Mouse (Mus musculus): ENCODE measurements around the gene Krt87.

Gene Krt87

DNA sequence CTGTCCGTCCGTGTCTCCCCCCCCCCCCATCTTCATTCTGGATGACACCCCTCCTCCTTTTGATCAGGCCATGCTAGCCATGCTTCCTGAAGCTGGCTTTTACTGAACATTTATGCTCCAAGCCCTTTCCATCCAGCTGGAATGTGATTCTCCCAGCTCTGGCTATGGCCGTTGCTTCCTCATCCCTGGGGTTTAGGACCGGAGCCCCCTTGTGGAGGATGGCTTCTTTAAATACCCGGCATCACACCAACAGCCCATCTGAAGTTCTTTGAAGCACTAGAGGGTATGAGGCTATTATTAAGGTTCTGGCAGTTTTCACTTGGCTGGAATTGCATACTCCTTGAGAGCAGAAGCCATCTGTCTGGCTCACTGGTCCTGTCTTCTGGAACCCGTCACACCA lies 17.7 kb downstream of the Krt87 start:
- in situ Hi-C loops (cut with MboI, MseI): no loop called here

DNA sequence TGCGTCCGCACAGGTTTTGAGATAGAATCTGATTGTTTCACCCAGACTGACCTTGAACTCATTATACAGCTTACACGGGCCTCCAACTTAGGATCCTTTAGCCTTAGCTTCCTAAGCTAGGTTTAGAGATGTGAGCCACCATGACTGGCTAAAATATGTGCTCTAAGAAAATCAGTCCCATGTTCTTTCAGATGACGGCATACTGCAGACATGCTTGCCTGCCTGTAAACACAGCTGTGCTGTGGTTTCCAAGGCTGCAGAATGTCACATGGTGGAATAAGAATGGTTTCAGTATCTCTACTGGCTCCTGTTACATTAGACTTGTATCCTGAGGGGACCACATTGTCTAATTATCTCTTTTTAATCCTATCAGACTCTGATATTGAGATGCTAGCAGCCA lies 19.7 kb downstream of the Krt87 start:
- in situ Hi-C loops (cut with MboI, MseI): no loop called here

DNA sequence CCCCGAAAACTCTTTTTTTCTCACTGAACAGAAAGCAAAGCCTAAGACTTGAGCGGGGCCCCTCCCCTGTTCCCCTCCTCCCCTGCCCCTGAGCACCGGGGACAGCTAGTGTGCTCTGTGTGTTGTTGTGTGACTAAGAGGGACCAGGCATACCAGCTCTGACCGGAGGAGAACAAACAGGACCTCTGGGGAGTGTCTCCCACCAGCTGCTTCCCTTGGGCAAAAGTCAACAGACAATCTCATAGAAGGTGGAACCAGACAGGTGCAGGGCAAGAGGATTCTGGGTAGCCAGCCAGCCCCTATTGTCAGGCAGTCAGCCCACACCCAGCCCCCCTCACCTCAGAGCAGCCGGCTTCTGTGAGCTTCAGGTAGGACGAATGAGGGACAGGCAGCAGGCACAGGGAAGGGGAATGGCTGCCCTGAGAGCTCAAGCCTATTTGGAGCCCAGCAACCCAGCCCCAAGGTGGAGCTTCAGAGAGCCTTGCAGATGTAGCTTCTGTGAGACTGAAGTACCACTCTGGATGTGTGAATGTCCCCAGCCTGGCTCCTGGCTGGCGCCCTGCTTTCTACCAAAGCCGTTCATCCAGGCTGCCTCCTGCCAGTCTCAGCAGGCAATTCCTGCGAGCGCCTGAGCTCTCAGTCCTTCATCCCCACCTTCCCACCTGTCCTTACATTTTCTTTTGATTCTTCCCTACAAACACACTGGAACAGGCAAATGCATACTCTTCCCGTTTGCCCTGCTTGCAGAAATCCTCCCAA lies 23.6 kb downstream of the Krt87 start:
- in situ Hi-C loops (cut with MboI, MseI): no loop called here

DNA sequence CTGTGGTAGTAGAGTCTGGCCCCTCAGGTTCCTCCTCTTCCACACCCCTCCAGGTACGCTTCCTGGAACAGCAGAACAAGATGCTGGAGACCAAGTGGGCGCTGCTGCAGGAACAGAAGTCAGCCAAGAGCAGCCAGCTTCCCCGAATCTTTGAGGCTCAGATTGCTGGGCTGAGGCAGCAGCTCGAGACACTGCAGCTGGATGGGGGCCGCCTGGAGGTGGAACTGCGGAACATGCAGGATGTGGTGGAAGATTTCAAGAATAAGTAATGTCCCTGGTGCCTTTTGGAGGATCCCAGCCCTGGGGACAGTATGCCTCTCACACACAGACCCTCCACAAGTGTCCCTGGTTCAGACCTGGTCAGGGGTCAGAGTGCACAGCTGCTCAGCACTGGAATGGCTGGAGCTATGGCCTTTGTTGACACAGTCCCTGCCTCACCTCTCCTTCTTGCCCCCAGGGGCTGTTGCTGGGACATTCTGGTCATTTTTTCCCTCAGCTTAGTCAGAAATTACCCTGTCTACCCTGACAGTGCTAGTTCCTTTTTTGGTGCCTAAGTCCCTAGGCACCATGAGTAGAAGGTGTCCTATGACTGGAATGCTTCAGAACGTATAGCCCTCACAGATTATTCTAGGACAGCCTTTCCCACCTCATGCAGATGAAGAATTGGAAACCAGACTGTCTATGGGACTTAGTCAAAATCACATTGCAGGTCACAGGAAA lies 24.5 kb downstream of the Krt87 start:
- in situ Hi-C loops (cut with MboI, MseI): no loop called here

DNA sequence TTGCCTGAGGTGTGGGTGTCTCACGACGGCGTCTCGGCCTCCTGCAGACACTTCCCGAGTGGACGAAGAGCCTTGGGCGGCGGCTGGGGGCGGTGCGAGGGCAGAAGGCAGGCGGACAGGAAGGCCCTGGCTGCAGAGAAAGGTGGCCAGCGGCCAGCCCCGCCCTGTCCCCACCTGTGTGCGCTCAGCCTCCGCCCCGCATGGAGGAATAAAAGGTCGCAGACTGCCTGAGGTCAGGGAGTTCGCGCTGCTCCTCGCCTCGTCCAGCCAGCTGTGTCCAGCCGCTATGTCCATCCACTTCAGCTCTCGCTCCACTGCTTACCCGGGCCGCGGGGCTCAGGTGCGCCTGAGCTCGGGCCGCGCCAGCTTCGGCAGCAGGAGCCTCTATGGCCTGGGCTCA lies 26.4 kb downstream of the Krt87 start:
- in situ Hi-C loops (cut with MboI, MseI): no loop called here

DNA sequence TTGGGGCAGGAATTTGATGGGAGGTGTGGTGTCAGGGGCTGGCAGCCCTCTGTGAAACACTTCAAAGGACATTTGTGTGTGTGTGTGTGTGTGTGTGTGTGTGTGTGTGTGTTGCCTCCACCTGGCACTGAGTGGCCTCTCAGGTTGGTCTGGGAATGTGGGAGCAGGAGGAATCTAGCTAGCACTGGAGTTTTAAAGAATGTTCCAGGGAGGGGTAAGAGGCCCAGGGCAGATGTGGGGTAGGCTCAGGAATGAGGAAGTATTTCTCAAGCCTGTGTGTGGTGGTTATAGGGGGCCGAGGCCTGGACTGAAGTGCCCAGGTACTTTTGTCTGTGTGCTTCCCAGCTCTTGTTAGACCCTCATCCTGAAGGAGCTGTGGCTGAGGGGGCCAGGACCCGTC lies 27.8 kb downstream of the Krt87 start, which contains the start of gene Krt7:
Gene Krt7 (plus strand): TSS at position 269 of the 400 bp plus-strand sequence.
- in situ Hi-C loops (cut with MboI, MseI): no loop called here

DNA sequence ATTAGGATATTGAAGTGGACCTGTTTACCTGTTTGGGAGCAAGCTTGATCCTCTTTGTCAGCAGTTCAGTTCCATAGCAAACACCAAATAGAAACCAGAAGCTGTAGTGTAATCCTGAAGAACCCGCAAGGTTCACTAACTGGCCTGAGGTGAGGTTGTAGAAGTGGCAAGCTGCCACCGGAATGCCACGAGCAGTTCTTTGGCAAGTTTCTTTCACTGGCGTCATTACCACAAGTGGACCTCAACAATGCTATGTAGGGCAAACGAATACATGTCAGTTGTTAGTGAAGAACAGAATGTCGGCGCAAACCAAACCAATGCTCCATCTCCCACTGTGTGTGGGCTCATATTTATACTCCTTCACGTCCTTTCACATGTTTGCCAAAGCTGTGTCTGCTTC lies 40.3 kb downstream of the Krt87 start:
- in situ Hi-C loops (cut with MboI, MseI): no loop called here

DNA sequence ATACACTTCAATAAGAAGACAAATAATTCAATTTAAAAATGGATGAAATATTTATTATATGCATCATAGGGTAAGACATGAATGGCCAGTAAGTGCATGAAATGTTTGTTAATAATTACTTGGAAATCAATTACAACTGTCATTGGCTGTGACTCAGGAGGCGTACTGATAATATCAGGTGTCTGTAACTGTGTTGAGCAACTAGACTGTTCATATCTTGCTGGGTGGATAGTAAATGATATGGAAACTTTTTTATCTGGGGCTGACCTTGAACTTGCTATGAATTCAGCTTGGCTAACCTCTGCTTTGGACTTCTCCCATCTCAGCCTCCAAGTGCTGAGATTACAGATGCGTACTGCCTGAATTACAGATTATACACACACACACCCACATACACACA lies 40.9 kb downstream of the Krt87 start:
- in situ Hi-C loops (cut with MboI, MseI): no loop called here

DNA sequence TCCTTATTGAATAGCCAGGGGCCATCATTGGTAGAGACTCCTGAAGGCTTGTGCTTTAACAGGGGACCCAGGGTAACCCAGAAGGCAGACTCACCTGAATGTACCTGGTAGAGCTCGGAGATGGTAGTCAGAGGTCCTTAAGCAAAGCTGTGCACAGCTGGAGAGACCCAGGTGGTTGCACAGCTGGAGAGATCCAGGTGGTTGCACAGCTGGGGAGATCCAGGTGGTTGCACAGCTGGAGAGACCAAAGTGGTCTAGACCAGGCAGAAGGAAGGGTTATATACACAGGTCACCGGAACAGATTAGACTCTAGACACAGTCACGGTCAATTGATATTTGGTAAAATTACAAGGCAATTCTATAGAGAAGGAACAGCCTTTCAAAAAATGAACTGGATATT lies 41.7 kb downstream of the Krt87 start:
- in situ Hi-C loops (cut with MboI, MseI): no loop called here

DNA sequence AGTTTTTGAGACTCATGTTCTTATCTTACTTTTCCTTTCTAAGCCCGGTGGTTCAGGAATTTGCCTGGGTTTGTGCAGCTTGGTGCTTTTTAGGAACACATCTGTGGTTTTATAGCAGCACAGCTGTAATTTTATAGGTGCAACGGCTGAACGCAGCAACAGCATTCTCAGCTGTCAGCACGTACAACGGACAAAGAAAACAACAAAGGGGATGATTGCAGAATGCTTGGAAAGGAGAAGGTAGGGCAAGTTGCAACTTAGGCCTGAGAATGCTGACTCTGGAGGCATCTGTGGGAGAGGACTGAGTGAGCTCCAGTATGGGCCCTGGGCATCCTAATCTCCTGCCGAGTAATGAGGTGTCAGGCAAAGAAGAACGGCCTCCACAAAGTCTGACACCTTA lies 42.1 kb downstream of the Krt87 start:
- in situ Hi-C loops (cut with MboI, MseI): no loop called here

DNA sequence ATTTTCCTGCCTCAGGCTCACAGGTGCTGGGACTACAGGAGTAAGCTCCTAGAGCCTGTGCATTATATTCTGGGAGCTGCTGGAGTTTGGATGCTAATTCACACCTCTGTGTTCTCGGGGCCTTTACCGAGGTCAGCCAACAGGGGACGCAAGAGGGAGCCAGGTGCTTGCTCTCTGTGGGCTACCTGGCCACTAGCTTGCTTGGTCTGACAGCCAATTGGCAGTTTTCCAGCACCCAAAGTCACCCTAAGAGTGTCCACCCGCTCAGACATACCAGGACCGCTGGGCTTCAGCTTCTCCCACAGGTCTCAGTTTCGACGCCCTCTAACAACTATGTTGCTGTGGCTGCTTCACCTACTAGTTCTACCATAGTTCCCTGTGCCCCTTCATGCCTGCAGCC lies 43.7 kb downstream of the Krt87 start:
- in situ Hi-C loops (cut with MboI, MseI): no loop called here

DNA sequence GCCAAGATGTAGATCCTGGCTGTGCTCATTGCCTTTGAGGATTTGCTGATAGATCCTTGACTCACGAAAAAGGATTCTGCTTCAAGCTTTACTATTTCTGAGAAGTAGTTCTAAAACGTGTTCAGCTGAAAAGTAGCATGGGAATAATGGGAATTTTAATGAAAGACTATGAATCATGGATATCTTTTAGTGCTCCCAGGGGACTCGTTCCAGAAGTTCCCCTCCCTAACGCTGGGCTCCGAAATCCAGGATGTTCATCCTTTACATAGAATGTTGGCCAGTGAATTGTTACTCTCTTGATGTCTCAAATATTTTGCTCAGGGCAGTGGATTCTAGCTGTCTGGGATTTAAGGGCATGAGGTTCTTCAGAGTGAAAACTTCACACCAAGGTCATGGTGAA lies 46.4 kb downstream of the Krt87 start:
- in situ Hi-C loops (cut with MboI, MseI): no loop called here

DNA sequence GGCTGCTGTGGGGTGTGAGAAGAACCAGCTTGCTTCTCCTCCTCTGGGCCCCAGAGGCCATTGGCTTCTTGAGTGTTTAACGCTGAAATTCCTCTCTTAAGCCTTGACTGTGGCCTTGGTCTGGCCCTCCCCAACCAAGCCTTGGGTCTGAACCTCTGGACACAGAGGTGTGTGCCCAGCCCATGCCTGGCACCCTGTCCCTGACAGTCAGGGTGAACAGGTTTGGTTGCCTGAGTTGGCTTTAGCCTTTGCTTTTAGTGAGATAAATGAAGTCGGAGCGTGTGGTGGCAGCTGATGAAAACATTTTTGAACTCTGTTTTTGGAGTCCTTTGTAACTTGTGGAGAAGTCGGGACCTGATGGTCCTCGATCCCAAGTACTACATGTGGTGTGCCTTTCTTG lies 48.4 kb downstream of the Krt87 start:
- in situ Hi-C loops (cut with MboI, MseI): no loop called here

DNA sequence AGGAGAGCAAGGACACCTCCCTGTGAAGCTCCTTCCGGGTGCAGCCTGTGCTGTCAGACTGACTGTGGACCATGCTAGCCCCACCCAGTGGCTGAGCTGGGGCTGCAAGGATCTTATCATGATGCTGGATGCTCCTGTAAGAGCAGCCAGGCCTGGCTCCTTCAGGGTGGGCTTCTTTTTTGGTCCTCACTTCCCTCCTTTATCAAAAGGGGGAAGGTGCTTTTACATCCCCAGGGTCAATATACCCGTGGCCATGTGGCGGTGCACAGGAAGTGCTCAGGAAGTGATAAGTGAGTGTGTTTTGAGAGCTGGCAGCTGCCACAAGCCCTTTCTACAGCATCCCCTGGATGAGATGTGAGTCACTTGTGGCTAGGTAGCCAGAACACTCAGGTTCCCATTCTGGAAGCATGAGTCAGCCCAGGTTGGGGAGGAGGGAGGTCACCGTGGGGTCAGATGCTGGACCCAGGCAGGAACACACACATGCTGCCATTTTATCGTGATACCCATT lies 50.5 kb downstream of the Krt87 start:
- in situ Hi-C loops (cut with MboI, MseI): no loop called here

DNA sequence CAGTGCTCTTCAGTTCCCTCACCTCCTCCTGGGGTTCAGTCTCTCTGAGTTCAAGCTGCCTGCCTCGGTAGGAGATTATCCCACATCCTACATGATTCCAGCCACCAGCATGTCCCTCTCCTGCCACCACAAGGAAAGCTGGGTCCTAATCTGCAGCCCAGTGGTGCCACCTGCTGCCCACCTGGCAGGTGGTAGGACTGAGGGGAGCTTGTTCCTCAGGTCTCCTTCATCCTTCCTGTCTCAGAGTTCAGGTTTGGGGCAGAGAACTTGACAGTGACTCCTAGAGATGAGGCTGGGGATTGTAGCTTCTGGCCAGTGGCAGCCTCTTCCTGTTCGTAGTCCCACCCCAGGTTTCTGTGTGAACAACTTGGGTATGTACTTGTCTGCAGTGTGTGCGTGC lies 51.4 kb downstream of the Krt87 start:
- in situ Hi-C loops (cut with MboI, MseI): no loop called here

DNA sequence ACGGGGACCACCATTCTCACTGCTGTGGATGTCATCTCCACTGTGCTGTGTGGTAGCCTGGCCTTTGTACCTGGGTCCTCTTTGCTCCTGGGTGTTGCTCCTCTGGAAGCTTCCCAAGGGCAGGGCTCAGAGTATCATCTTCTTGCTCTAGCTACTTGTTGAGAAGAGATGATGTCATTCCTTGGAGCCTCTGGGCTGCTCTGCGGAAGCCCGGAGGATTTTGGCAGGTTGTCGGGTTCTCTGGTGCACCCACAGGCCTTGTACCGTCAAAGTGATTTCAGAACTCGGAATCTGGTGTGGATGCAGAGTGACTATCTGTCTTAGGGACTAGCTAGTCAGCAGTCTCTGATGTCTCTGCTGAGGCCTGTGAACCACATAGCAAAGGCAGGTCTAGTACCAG lies 53.5 kb downstream of the Krt87 start:
- in situ Hi-C loops (cut with MboI, MseI): no loop called here

DNA sequence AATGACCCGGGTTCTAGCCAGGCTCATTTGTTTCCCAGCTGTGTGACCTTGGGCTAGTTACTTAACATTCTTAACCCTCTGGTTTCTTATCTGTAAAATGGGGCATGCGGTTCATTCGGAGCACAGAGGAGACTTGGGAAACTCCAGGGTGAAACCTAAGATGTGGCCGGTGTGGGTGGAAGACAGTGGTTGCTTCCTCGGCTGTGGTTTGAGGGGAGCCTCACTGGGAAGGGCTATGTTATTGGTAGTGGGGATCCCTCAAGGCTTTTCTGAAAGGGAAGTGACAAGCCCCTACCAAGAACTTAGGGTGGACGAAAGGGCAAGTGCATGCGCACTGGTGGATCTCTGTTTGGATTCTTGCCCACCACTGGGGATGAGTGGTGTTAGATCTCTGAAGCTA lies 54.0 kb downstream of the Krt87 start:
- in situ Hi-C loops (cut with MboI, MseI): no loop called here

DNA sequence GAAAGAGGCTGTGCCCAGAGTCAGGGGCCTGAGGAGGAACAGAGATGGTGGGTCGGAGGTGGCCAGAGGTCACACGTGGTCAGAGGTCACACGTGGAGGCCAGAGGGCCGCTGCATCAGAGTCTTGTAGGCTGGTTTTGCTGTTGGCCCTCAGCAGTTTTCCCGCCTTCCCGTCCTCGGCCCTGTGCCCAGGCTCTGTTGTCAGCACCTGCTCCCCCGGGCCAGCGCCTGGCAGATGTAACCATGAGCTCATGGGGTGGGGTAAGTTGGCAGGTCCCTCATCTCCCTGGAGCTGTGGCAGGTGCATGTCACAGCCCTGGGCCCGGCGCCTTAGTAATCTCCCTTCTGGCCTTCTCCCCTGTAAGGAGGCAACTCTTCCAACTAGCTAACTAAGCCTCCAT lies 55.8 kb downstream of the Krt87 start:
- in situ Hi-C loops (cut with MboI, MseI): no loop called here

DNA sequence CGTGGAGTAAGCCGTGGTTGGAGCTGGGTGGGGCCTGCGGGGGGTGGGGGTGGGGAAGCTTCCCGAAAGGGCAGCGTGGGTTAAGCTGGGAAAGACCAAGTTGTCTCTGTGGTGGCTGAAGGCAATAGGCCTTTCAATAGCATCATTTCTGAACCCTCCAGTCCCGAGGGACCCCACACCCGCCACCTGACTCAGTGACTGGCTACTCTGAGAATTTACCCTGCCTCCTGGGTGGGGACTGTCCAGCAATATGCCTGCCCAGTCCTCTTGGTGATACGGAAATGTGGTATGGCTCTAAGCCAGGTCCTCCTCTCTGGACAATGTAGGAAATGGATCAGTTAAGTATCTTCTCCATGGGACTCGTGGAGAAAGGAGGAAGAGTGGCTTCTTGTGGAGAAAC lies 56.8 kb downstream of the Krt87 start:
- in situ Hi-C loops (cut with MboI, MseI): no loop called here
